Mouse (Mus musculus) CH12.LX (cell line): ENCODE measurements around the gene Serf2.
A peak's percentile ranks its signal among the peaks of the same experiment; 100 is the strongest.
"Not testable (repeated sequence)": the region's sequence is repeated elsewhere in the genome, so short reads cannot be mapped to it uniquely, and the experiment has no call there.

Source experiments
- CTCF ChIP-seq, 2 experiments: IDR thresholded peaks in 1 of 2; conservative IDR thresholded peaks in 1 of 2; 2 replicates each; pipeline ENCODE4 v1.5.1; 2011 to 2012; ENCODE audit warnings: low read depth in 2 of 2, low read length in 2 of 2, improper control_type of control experiment in 1 of 2, inconsistent platforms in 1 of 2, mild to moderate bottlenecking in 1 of 2, moderate library complexity in 1 of 2
- E2F4 ChIP-seq: IDR thresholded peaks from 2 replicates; pipeline ENCODE4 v1.6.1; 2011; ENCODE audit warnings: low read depth, low read length, improper control_type of control experiment; ENCODE audit not compliant: insufficient replicate concordance
- MYC ChIP-seq: IDR thresholded peaks from 2 replicates; pipeline ENCODE4 v1.6.1; 2011; ENCODE audit warnings: low read depth, mild to moderate bottlenecking, improper control_type of control experiment, low read length
- NELFE ChIP-seq: IDR thresholded peaks from 2 replicates; pipeline ENCODE4 v1.6.1; 2011; ENCODE audit warnings: low read depth, low read length, improper control_type of control experiment
- POLR2A ChIP-seq: IDR thresholded peaks from 2 replicates; pipeline ENCODE4 v1.6.1; 2011; ENCODE audit warnings: low read depth, mild to moderate bottlenecking, improper control_type of control experiment, low read length
- RCOR1 ChIP-seq: conservative IDR thresholded peaks from 2 replicates; pipeline ENCODE4 v1.6.1; 2012; ENCODE audit warnings: low read depth, mild to moderate bottlenecking, inconsistent platforms, low read length, improper control_type of control experiment
- SMC3 ChIP-seq: IDR thresholded peaks from 2 replicates; pipeline ENCODE4 v1.6.1; 2011; ENCODE audit warnings: low read depth, low read length, improper control_type of control experiment
- TCF12 ChIP-seq: IDR thresholded peaks from 2 replicates; pipeline ENCODE4 v1.6.1; 2014; ENCODE audit warnings: low read depth, mild to moderate bottlenecking, inconsistent platforms, low read length, improper control_type of control experiment

DNA sequence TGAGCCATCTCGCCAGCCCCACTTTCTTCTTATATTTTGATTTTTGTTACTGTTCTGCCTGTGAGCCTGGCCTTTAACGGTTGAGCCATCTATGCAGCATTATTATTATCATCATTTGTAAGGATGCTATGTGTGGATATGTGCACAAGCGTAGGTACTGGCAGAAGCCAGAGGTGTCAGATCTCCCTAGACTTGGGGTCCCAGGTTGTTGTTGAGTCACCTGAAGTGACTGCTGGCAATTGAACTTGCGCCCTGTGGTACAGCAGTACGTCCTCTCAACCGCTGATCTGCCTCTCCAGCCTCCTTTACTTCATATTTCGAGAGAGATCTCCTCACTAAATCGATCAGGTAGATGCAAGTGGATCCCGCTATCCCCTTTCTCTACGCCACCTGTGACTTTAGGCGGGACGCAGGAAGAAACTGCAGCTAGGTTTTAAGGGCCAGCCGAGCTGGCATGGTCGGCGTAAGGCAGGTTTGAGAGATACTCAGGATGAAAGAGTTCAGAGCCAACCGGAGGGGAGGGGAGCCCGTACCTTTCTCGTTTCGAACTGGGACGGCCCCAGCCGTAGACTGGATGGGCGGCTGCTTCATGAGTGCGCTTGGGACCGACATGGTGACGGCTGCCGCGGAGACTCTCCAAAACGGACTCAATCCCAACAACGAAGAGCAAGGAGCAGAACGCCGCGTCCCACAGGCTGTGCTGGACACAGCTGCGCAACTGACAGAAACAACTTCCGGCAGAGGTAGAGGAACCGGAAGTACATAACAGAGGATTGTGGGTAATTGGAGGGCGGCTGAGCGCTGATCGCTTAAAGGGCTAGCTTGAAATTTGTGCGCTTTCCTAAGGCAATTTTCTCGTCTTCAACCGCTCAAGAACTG lies 24.5 kb downstream of the Serf2 start, which contains the start of gene Mfap1b:
- TF ChIP-seq POLR2A, result peak; percentile 88
- TF ChIP-seq CTCF (conservative IDR thresholded peaks at IDR 0.05 in 1 of 2, IDR thresholded peaks at IDR 0.05 in 1 of 2; ENCODE audit: low read depth in 2 of 2, low read length in 2 of 2); RCOR1; SMC3; MYC; E2F4: not testable (repeated sequence)
- TF ChIP-seq NELFE, result peak; percentile 93
- TF ChIP-seq TCF12, result peak; percentile 73
